8 mouse cellular contexts compared by ENCODE assay signal in the genomic region with DNA sequence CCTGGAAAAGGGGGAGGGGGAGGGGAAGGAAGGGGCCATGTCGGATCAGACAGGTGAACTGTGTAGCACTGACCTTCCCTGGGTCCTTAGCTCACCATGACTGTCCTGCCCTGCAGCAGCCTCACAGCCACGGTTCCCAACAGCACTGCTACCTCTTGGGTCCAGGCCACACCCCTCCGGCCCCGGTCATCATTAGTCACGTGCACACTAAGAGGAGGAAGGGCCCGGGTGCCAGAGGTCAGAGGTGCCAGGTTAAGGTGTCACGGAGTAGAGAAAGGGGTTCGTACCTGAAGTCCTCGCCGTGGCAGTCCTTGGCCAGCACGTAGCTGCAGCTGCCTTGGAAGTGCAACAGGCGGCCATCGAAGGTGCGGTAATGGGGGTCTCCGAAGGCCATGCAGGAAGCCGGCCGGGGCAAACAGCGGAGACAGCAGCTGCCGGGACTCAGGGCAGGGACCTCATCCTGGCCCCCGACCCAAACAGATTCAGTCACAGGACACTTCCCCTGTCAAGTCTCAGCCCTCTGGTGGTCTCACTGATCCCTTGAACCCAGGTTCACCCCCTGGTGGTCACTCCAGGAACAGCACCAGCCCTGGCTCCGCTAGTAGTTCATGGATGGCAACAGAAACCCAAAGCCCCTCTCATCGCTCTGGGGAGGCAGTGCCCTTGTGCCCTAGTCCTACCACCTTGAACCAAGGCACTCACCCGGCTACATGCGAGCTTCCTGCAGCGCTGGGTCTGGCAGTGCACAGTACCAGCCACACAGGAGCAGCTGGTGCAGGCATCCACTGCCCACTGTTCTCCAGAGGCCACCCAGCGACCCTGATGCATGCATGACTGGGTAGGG. TPM values are rescaled to one million over a fixed set of nuclear protein-coding genes. Genes with fewer than 3 reads are reported as not detected.
A peak's percentile ranks its signal among the peaks of the same experiment; 100 is the strongest.
DNase-seq lines count a peak whose midpoint lies in the region; ATAC-seq and TF ChIP-seq lines count a peak whose summit lies in the region.

No protein-coding gene starts in this region.

- no peak overlapping the region for H3K9ac ChIP-seq in MEL (ENCODE audit: control insufficient read depth, low read depth, low read length, poor library complexity, severe bottlenecking)

- peak; percentile 79 to 89 (median 81) for TF ChIP-seq CTCF in MEL (IDR thresholded peaks at IDR 0.05 in 2 of 3, conservative IDR thresholded peaks at IDR 0.05 in 1 of 3; ENCODE audit: control insufficient read depth in 1 of 3, insufficient read depth in 1 of 3, low read depth in 2 of 3, low read length in 3 of 3, poor library complexity in 1 of 3, severe bottlenecking in 1 of 3)
- peak; percentile 96 for TF ChIP-seq CTCF in bone marrow macrophage, adult 2 months (IDR thresholded peaks at IDR 0.05; ENCODE audit: low read depth, low read length)

- no peaks in the 10 kb centered on the region for H3K27me3 ChIP-seq in MEL (ENCODE audit: control insufficient read depth in 1 of 2, insufficient read depth in 2 of 2, low read length in 2 of 2)
- H3K27me3 ChIP-seq in erythroblast, embryonic 14.5 days (ENCODE audit: control insufficient read depth): peaks cover 30% of the 10 kb centered on the region
- peaks cover 36% of the 10 kb centered on the region for H3K27me3 ChIP-seq in hindbrain, embryonic 10.5 days (ENCODE audit: insufficient read depth, poor library complexity, severe bottlenecking)
- peaks cover 79% of the 10 kb centered on the region for H3K27me3 ChIP-seq in megakaryocyte, embryonic 14.5 days (replicated peaks)

- H3K27ac ChIP-seq in MEL (ENCODE audit: control insufficient read depth, low read depth, low read length): no peak overlapping the region
- H3K27ac ChIP-seq in bone marrow macrophage, adult 2 months (ENCODE audit: insufficient read depth, low read depth, low read length): no peak overlapping the region
- H3K27ac ChIP-seq in hindbrain, embryonic 10.5 days: no peak overlapping the region

- peaks cover 3 to 8% of the 10 kb centered on the region in 2 experiments; a peak in 3 of 4 replicates for H3K4me1 ChIP-seq in MEL (ENCODE audit: control insufficient read depth in 1 of 2, insufficient read depth in 2 of 2, low read length in 2 of 2)
- peaks cover 6% of the 10 kb centered on the region for H3K4me1 ChIP-seq in bone marrow macrophage, adult 2 months (ENCODE audit: control insufficient read depth, insufficient read depth, low read length)
- H3K4me1 ChIP-seq in erythroblast, embryonic 14.5 days (ENCODE audit: control insufficient read depth): peaks cover 8% of the 10 kb centered on the region
- peaks cover 14% of the 10 kb centered on the region for H3K4me1 ChIP-seq in hindbrain, embryonic 10.5 days (replicated peaks)
- peaks cover 20% of the 10 kb centered on the region for H3K4me1 ChIP-seq in megakaryocyte, embryonic 14.5 days

- no peaks in the 10 kb centered on the region for H3K79me2 ChIP-seq in MEL (ENCODE audit: control insufficient read depth, insufficient read depth, low read length, poor library complexity)

- TF ChIP-seq EP300 in MEL (IDR thresholded peaks at IDR 0.05; ENCODE audit: low read depth in 1 of 2, low read length in 2 of 2): no peak

- ATAC-seq in activated CD4-positive, CD25-positive, alpha-beta regulatory T cell, adult 4 months: no peak

- 5% methylated on average over 26 of the region's 26 CpGs for WGBS in hindbrain, embryonic 10.5 days

- peak; percentile 36 for TF ChIP-seq RAD21 in MEL (IDR thresholded peaks at IDR 0.05; ENCODE audit: low read depth, low read length)

- H3K36me3 ChIP-seq in MEL (ENCODE audit: control insufficient read depth in 1 of 2, insufficient read depth in 2 of 2, low read length in 2 of 2): no peaks in the 10 kb centered on the region
- H3K36me3 ChIP-seq in erythroblast, embryonic 14.5 days (ENCODE audit: control insufficient read depth): no peaks in the 10 kb centered on the region
- no peaks in the 10 kb centered on the region for H3K36me3 ChIP-seq in hindbrain, embryonic 10.5 days
- no peaks in the 10 kb centered on the region for H3K36me3 ChIP-seq in megakaryocyte, embryonic 14.5 days (replicated peaks; ENCODE audit: low read length)

- no peak for TF ChIP-seq POLR2A in MEL (IDR thresholded peaks at IDR 0.05; ENCODE audit: control insufficient read depth in 1 of 2, insufficient read depth in 1 of 2, low read depth in 1 of 2, low read length in 2 of 2, poor library complexity in 1 of 2)
- TF ChIP-seq POLR2A in bone marrow macrophage, adult 2 months (IDR thresholded peaks at IDR 0.05; ENCODE audit: borderline replicate concordance, low read depth, low read length): no peak

- DNase-seq in MEL (ENCODE audit: low read depth, low spot score): peak; percentile 55
- peak; percentile 90 for DNase-seq in hindbrain, embryonic 10.5 days (ENCODE audit: low spot score)
- DNase-seq in layer of hippocampus, postnatal 36 days: peak; percentile 49 to 58
- DNase-seq in skeletal muscle tissue, adult 2 months (ENCODE audit: low read depth, low spot score): peak; percentile 26

- no peak overlapping the region for H3K4me3 ChIP-seq in MEL (ENCODE audit: control insufficient read depth in 1 of 2, insufficient read depth in 1 of 2, low read depth in 2 of 2, low read length in 2 of 2)
- H3K4me3 ChIP-seq in bone marrow macrophage, adult 2 months (ENCODE audit: insufficient read depth, low read length): peak overlapping the region; percentile 81
- H3K4me3 ChIP-seq in erythroblast, embryonic 14.5 days (replicated peaks): peak overlapping the region; percentile 45
- peak overlapping the region; percentile 56 for H3K4me3 ChIP-seq in hindbrain, embryonic 10.5 days
- peak overlapping the region; percentile 93 for H3K4me3 ChIP-seq in megakaryocyte, embryonic 14.5 days (replicated peaks)

- no peaks in the 10 kb centered on the region for H3K9me3 ChIP-seq in MEL (replicated peaks; ENCODE audit: insufficient read depth, low read length)
- no peaks in the 10 kb centered on the region for H3K9me3 ChIP-seq in erythroblast, embryonic 14.5 days (ENCODE audit: control insufficient read depth, low read length)
- no peaks in the 10 kb centered on the region for H3K9me3 ChIP-seq in hindbrain, embryonic 10.5 days
- H3K9me3 ChIP-seq in megakaryocyte, embryonic 14.5 days: no peaks in the 10 kb centered on the region

RNA-seq across cellular contexts. Expression of gene Atp6v1fnb, which starts 13.7 kb away (rescaled TPM):
- not detected in 2 replicates for total RNA-seq in MEL (2012; rRNA removed)
- under 1 TPM in 1 of 2 experiments, not detected in 1; 0.13 TPM for polyA plus RNA-seq in MEL (2012; ENCODE audit: insufficient read depth in 1 of 2, insufficient read length in 2 of 2, low read depth in 1 of 2, low replicate concordance in 2 of 2, missing spikeins in 1 of 2)
- not detected in 2 replicates for polyA plus RNA-seq in bone marrow macrophage, adult 2 months (2012; ENCODE audit: insufficient read depth, insufficient read length, missing spikeins)
- polyA plus RNA-seq in erythroblast, embryonic 14.5 days (2012): not detected in 2 replicates
- not detected in 2 replicates for polyA plus RNA-seq in hindbrain, embryonic 10.5 days (2016; fragmentation: Nextera tagmentation; extraction: Ambion mirVana)
- total RNA-seq in layer of hippocampus, postnatal 36 days (2021): 1 to 10 TPM; 1.2 to 2.0 TPM
- polyA plus RNA-seq in megakaryocyte, embryonic 14.5 days (2012; ENCODE audit: insufficient read depth, low replicate concordance): 0.29 TPM in 1 of 2 replicates, not detected in the other
- not detected for polyA plus RNA-seq in activated CD4-positive, CD25-positive, alpha-beta regulatory T cell, adult 4 months (2017; shearing (Covaris generic))

RNA-seq across cellular contexts. Expression of gene Atp6v1f, which starts 17.4 kb away (rescaled TPM):
- 289 and 312 TPM in 2 replicates for total RNA-seq in MEL (2012; rRNA removed)
- polyA plus RNA-seq in MEL (2012; ENCODE audit: insufficient read depth in 1 of 2, insufficient read length in 2 of 2, low read depth in 1 of 2, low replicate concordance in 2 of 2, missing spikeins in 1 of 2): 100 to 1,000 TPM in 1 of 2 experiments, not detected in 1; 349 TPM
- polyA plus RNA-seq in bone marrow macrophage, adult 2 months (2012; ENCODE audit: insufficient read depth, insufficient read length, missing spikeins): 347 and 378 TPM in 2 replicates
- polyA plus RNA-seq in erythroblast, embryonic 14.5 days (2012): 16.6 and 22.9 TPM in 2 replicates
- polyA plus RNA-seq in hindbrain, embryonic 10.5 days (2016; fragmentation: Nextera tagmentation; extraction: Ambion mirVana): 226 and 252 TPM in 2 replicates
- total RNA-seq in layer of hippocampus, postnatal 36 days (2021): 100 to 1,000 TPM; 242 to 264 TPM
- polyA plus RNA-seq in megakaryocyte, embryonic 14.5 days (2012; ENCODE audit: insufficient read depth, low replicate concordance): 173 and 385 TPM in 2 replicates
- 100 to 1,000 TPM; 373 to 399 TPM for polyA plus RNA-seq in activated CD4-positive, CD25-positive, alpha-beta regulatory T cell, adult 4 months (2017; shearing (Covaris generic))

RNA-seq across cellular contexts. Expression of gene Kcp, which starts 22.8 kb away (rescaled TPM):
- total RNA-seq in MEL (2012; rRNA removed): 1.0 and 1.3 TPM in 2 replicates
- polyA plus RNA-seq in MEL (2012; ENCODE audit: insufficient read depth in 1 of 2, insufficient read length in 2 of 2, low read depth in 1 of 2, low replicate concordance in 2 of 2, missing spikeins in 1 of 2): 1 to 10 TPM in 1 of 2 experiments, not detected in 1; 6.9 TPM
- polyA plus RNA-seq in bone marrow macrophage, adult 2 months (2012; ENCODE audit: insufficient read depth, insufficient read length, missing spikeins): 0.28 and 0.40 TPM in 2 replicates
- polyA plus RNA-seq in erythroblast, embryonic 14.5 days (2012): 0.01 and 0.11 TPM in 2 replicates
- 13.5 TPM in 2 replicates for polyA plus RNA-seq in hindbrain, embryonic 10.5 days (2016; fragmentation: Nextera tagmentation; extraction: Ambion mirVana)
- 1 to 10 TPM; 1.7 to 1.9 TPM for total RNA-seq in layer of hippocampus, postnatal 36 days (2021)
- 0.35 TPM in 1 of 2 replicates, not detected in the other for polyA plus RNA-seq in megakaryocyte, embryonic 14.5 days (2012; ENCODE audit: insufficient read depth, low replicate concordance)
- under 1 TPM in 1 of 2 experiments, not detected in 1; 0.12 TPM for polyA plus RNA-seq in activated CD4-positive, CD25-positive, alpha-beta regulatory T cell, adult 4 months (2017; shearing (Covaris generic))

RNA-seq across cellular contexts. Expression of gene Irf5, which starts 41.5 kb away (rescaled TPM):
- total RNA-seq in MEL (2012; rRNA removed): 8.2 and 9.7 TPM in 2 replicates
- polyA plus RNA-seq in MEL (2012; ENCODE audit: insufficient read depth in 1 of 2, insufficient read length in 2 of 2, low read depth in 1 of 2, low replicate concordance in 2 of 2, missing spikeins in 1 of 2): 10 to 100 TPM in 1 of 2 experiments, not detected in 1; 13.3 TPM
- 201 and 214 TPM in 2 replicates for polyA plus RNA-seq in bone marrow macrophage, adult 2 months (2012; ENCODE audit: insufficient read depth, insufficient read length, missing spikeins)
- 0.16 and 0.44 TPM in 2 replicates for polyA plus RNA-seq in erythroblast, embryonic 14.5 days (2012)
- 2.8 and 3.1 TPM in 2 replicates for polyA plus RNA-seq in hindbrain, embryonic 10.5 days (2016; fragmentation: Nextera tagmentation; extraction: Ambion mirVana)
- 1 to 10 TPM; 4.5 to 4.8 TPM for total RNA-seq in layer of hippocampus, postnatal 36 days (2021)
- 7.5 and 22.4 TPM in 2 replicates for polyA plus RNA-seq in megakaryocyte, embryonic 14.5 days (2012; ENCODE audit: insufficient read depth, low replicate concordance)
- polyA plus RNA-seq in activated CD4-positive, CD25-positive, alpha-beta regulatory T cell, adult 4 months (2017; shearing (Covaris generic)): 10 to 100 TPM; 18.5 to 22.0 TPM

RNA-seq across cellular contexts. Expression of gene Flnc, which starts 51.9 kb away (rescaled TPM):
- total RNA-seq in MEL (2012; rRNA removed): 0.26 and 0.27 TPM in 2 replicates
- polyA plus RNA-seq in MEL (2012; ENCODE audit: insufficient read depth in 1 of 2, insufficient read length in 2 of 2, low read depth in 1 of 2, low replicate concordance in 2 of 2, missing spikeins in 1 of 2): under 1 TPM in 1 of 2 experiments, not detected in 1; 0.31 TPM
- polyA plus RNA-seq in bone marrow macrophage, adult 2 months (2012; ENCODE audit: insufficient read depth, insufficient read length, missing spikeins): 0.17 and 0.20 TPM in 2 replicates
- not detected in 2 replicates for polyA plus RNA-seq in erythroblast, embryonic 14.5 days (2012)
- 3.6 and 4.1 TPM in 2 replicates for polyA plus RNA-seq in hindbrain, embryonic 10.5 days (2016; fragmentation: Nextera tagmentation; extraction: Ambion mirVana)
- 1 to 10 TPM; 1.1 to 1.2 TPM for total RNA-seq in layer of hippocampus, postnatal 36 days (2021)
- not detected in 2 replicates for polyA plus RNA-seq in megakaryocyte, embryonic 14.5 days (2012; ENCODE audit: insufficient read depth, low replicate concordance)
- not detected for polyA plus RNA-seq in activated CD4-positive, CD25-positive, alpha-beta regulatory T cell, adult 4 months (2017; shearing (Covaris generic))

Comparison
In these comparisons a context has a peak if more than half of its experiments do, and no peak if none do; other contexts are left out.
1. DNase-seq: peak in every context shown above with its lines; median percentile 90 in hindbrain, embryonic 10.5 days; 55 in MEL; 54 in layer of hippocampus, postnatal 36 days; 26 in skeletal muscle tissue, adult 2 months.
2. H3K4me3 ChIP-seq: peak in bone marrow macrophage, adult 2 months (single experiment), erythroblast, embryonic 14.5 days (single experiment), hindbrain, embryonic 10.5 days (single experiment) and megakaryocyte, embryonic 14.5 days (single experiment); none in MEL (0 of 2).